Mouse (Mus musculus): ENCODE data around the gene Layn. TPM values are rescaled to one million over a fixed set of nuclear protein-coding genes. Genes with fewer than 3 reads are reported as not detected.

Gene Layn
- 1.1 and 1.2 TPM in 2 replicates for polyA plus RNA-seq (2015; fragmentation: Nextera tagmentation; extraction: Ambion mirVana)

- Histone ChIP-seq H3K9me3 (replicated peaks; ENCODE audit: control insufficient read depth, low read length, poor library complexity, severe bottlenecking) (no peaks in the 10 kb centered on the region), H3K4me1 (ENCODE audit: control insufficient read depth, insufficient read depth, low read length) (peaks cover 13% of the 10 kb centered on the region), H3K4me3 (ENCODE audit: low read depth, low read length) (peak within 1 kb of the TSS; percentile 33), H3K9ac (ENCODE audit: low read depth, low read length) (peak within 1 kb of the TSS; percentile 55), H3K27ac (ENCODE audit: low read length) (no peak within 1 kb of the TSS), H3K27me3 (ENCODE audit: control insufficient read depth, insufficient read depth, low read depth, low read length) (peaks cover 6% of the 10 kb centered on the region; the same call in 1 of the 2 replicates), H3K36me3 (ENCODE audit: control insufficient read depth, insufficient read depth, low read length) (no peaks in the 10 kb centered on the region), H3K4me2 (ENCODE audit: low read length) (peak within 1 kb of the TSS; percentile 68)
- 0% methylated on average over 14 of the region's 14 CpGs for WGBS
- peak; percentile 84 for ATAC-seq
Observed at GRCm38 (mm10) chr9:51076979-51077315, at the start of gene Layn. Gene Layn (minus strand): TSS chr9:51077094.

- Histone ChIP-seq H3K4me1 (ENCODE audit: control insufficient read depth, insufficient read depth, low read length) (no peaks in the 10 kb centered on the region), H3K9ac (ENCODE audit: low read depth, low read length) (no peak overlapping the region), H3K36me3 (ENCODE audit: control insufficient read depth, insufficient read depth, low read length) (no peaks in the 10 kb centered on the region), H3K4me3 (ENCODE audit: low read depth, low read length) (no peak overlapping the region), H3K4me2 (ENCODE audit: low read length) (no peak overlapping the region), H3K27me3 (ENCODE audit: control insufficient read depth, insufficient read depth, low read depth, low read length) (no peaks in the 10 kb centered on the region), H3K9me3 (replicated peaks; ENCODE audit: control insufficient read depth, low read length, poor library complexity, severe bottlenecking) (no peaks in the 10 kb centered on the region), H3K27ac (ENCODE audit: low read length) (no peak overlapping the region)
- 65% methylated on average over 4 of the region's 4 CpGs for WGBS
- no peak for ATAC-seq
Observed at GRCm38 (mm10) chr9:51114767-51115166, 37.9 kb upstream of the Layn start.

- 87% methylated on average over 2 of the region's 2 CpGs for WGBS
- H3K27me3 ChIP-seq (ENCODE audit: control insufficient read depth, insufficient read depth, low read depth, low read length), result no peaks in the 10 kb centered on the region; the same call in 1 of the 2 replicates
- no peaks in the 10 kb centered on the region for H3K9me3 ChIP-seq (replicated peaks; ENCODE audit: control insufficient read depth, low read length, poor library complexity, severe bottlenecking)
- no peak overlapping the region for H3K27ac ChIP-seq (ENCODE audit: low read length)
- peaks cover 8% of the 10 kb centered on the region for H3K4me1 ChIP-seq (ENCODE audit: control insufficient read depth, insufficient read depth, low read length)
- no peak overlapping the region for H3K9ac ChIP-seq (ENCODE audit: low read depth, low read length)
- ATAC-seq, result no peak
- no peak overlapping the region for H3K4me3 ChIP-seq (ENCODE audit: low read depth, low read length)
- H3K4me2 ChIP-seq (ENCODE audit: low read length), result no peak overlapping the region
- no peaks in the 10 kb centered on the region for H3K36me3 ChIP-seq (ENCODE audit: control insufficient read depth, insufficient read depth, low read length)
Observed at GRCm38 (mm10) chr9:51105751-51106150, 28.9 kb upstream of the Layn start.

- peak overlapping the region; percentile 55 for H3K4me3 ChIP-seq (ENCODE audit: low read depth, low read length)
- peak; percentile 58 for ATAC-seq
- peak overlapping the region; percentile 75 for H3K9ac ChIP-seq (ENCODE audit: low read depth, low read length)
- no peaks in the 10 kb centered on the region for H3K36me3 ChIP-seq (ENCODE audit: control insufficient read depth, insufficient read depth, low read length)
- 11% methylated on average over 30 of the region's 30 CpGs for WGBS
- H3K4me1 ChIP-seq (ENCODE audit: control insufficient read depth, insufficient read depth, low read length), result peaks cover 8% of the 10 kb centered on the region
- peak overlapping the region; percentile 100 for H3K4me2 ChIP-seq (ENCODE audit: low read length)
- no peak overlapping the region; the same call in 1 of the 2 replicates for H3K27ac ChIP-seq (ENCODE audit: low read length)
- H3K27me3 ChIP-seq (ENCODE audit: control insufficient read depth, insufficient read depth, low read depth, low read length), result no peaks in the 10 kb centered on the region; the same call in 1 of the 2 replicates
- no peaks in the 10 kb centered on the region for H3K9me3 ChIP-seq (replicated peaks; ENCODE audit: control insufficient read depth, low read length, poor library complexity, severe bottlenecking)
Observed at GRCm38 (mm10) chr9:51103808-51104514, 27.1 kb upstream of the Layn start.

GRCm38 (mm10) chr9:51102963-51103807 is 26.3 kb upstream of the Layn start:
- Histone ChIP-seq H3K4me1 (ENCODE audit: control insufficient read depth, insufficient read depth, low read length) (peaks cover 8% of the 10 kb centered on the region), H3K36me3 (ENCODE audit: control insufficient read depth, insufficient read depth, low read length) (no peaks in the 10 kb centered on the region), H3K4me3 (ENCODE audit: low read depth, low read length) (peak overlapping the region; percentile 55), H3K9me3 (replicated peaks; ENCODE audit: control insufficient read depth, low read length, poor library complexity, severe bottlenecking) (no peaks in the 10 kb centered on the region), H3K9ac (ENCODE audit: low read depth, low read length) (peak overlapping the region; percentile 75), H3K4me2 (ENCODE audit: low read length) (peak overlapping the region; percentile 100), H3K27me3 (ENCODE audit: control insufficient read depth, insufficient read depth, low read depth, low read length) (no peaks in the 10 kb centered on the region; the same call in 1 of the 2 replicates), H3K27ac (ENCODE audit: low read length) (no peak overlapping the region; the same call in 1 of the 2 replicates)
- peak; percentile 75 for ATAC-seq
- 1% methylated on average over 44 of the region's 44 CpGs for WGBS

- Histone ChIP-seq H3K9me3 (replicated peaks; ENCODE audit: control insufficient read depth, low read length, poor library complexity, severe bottlenecking) (no peaks in the 10 kb centered on the region), H3K27me3 (ENCODE audit: control insufficient read depth, insufficient read depth, low read depth, low read length) (no peaks in the 10 kb centered on the region; the same call in 1 of the 2 replicates), H3K4me1 (ENCODE audit: control insufficient read depth, insufficient read depth, low read length) (peaks cover 8% of the 10 kb centered on the region), H3K36me3 (ENCODE audit: control insufficient read depth, insufficient read depth, low read length) (no peaks in the 10 kb centered on the region), H3K4me2 (ENCODE audit: low read length) (peak within 1 kb of the TSS; percentile 100), H3K9ac (ENCODE audit: low read depth, low read length) (no peak within 1 kb of the TSS), H3K4me3 (ENCODE audit: low read depth, low read length) (peak within 1 kb of the TSS; percentile 55), H3K27ac (ENCODE audit: low read length) (no peak within 1 kb of the TSS)
- 8% methylated on average over 27 of the region's 27 CpGs for WGBS
- ATAC-seq, result peak; percentile 56; the same call in 1 of the 2 replicates
Observed at GRCm38 (mm10) chr9:51101756-51102425, 25.0 kb upstream of the Layn start, which contains the start of gene 4833427G06Rik. Gene 4833427G06Rik (minus strand): TSS chr9:51102078.

- 68% methylated on average over 2 of the region's 2 CpGs for WGBS
- Histone ChIP-seq H3K4me3 (ENCODE audit: low read depth, low read length) (no peak overlapping the region), H3K36me3 (ENCODE audit: control insufficient read depth, insufficient read depth, low read length) (no peaks in the 10 kb centered on the region), H3K9me3 (replicated peaks; ENCODE audit: control insufficient read depth, low read length, poor library complexity, severe bottlenecking) (no peaks in the 10 kb centered on the region), H3K4me1 (ENCODE audit: control insufficient read depth, insufficient read depth, low read length) (no peaks in the 10 kb centered on the region), H3K4me2 (ENCODE audit: low read length) (no peak overlapping the region), H3K9ac (ENCODE audit: low read depth, low read length) (no peak overlapping the region), H3K27me3 (ENCODE audit: control insufficient read depth, insufficient read depth, low read depth, low read length) (no peaks in the 10 kb centered on the region), H3K27ac (ENCODE audit: low read length) (no peak overlapping the region)
- no peak for ATAC-seq
Observed at GRCm38 (mm10) chr9:51096306-51096705, 19.4 kb upstream of the Layn start.

- Histone ChIP-seq H3K4me2 (ENCODE audit: low read length) (no peak overlapping the region), H3K27ac (ENCODE audit: low read length) (no peak overlapping the region), H3K9ac (ENCODE audit: low read depth, low read length) (no peak overlapping the region), H3K4me1 (ENCODE audit: control insufficient read depth, insufficient read depth, low read length) (no peaks in the 10 kb centered on the region), H3K27me3 (ENCODE audit: control insufficient read depth, insufficient read depth, low read depth, low read length) (no peaks in the 10 kb centered on the region), H3K9me3 (replicated peaks; ENCODE audit: control insufficient read depth, low read length, poor library complexity, severe bottlenecking) (no peaks in the 10 kb centered on the region), H3K4me3 (ENCODE audit: low read depth, low read length) (no peak overlapping the region), H3K36me3 (ENCODE audit: control insufficient read depth, insufficient read depth, low read length) (no peaks in the 10 kb centered on the region)
- no peak for ATAC-seq
- 76% methylated on average over 5 of the region's 5 CpGs for WGBS
Observed at GRCm38 (mm10) chr9:51093697-51094096, 16.8 kb upstream of the Layn start.

All from midbrain, embryonic 16.5 days (tissue).